Mouse (Mus musculus) liver, postnatal 0 days (tissue): Measurements from ENCODE around the gene Atp2b1. TPM values are rescaled to one million over a fixed set of nuclear protein-coding genes. Genes with fewer than 3 reads are reported as not detected.

ENCODE experiments used
- ATAC-seq: fragments of 200-750 bp; cut with Nextera tagmentation; 2 replicates; pipeline ENCODE4 v1.8.0; 2017; ENCODE audit warnings: mild to moderate bottlenecking, moderate library complexity
- DNase-seq: peaks from one replicate; pipeline ENCODE4 v3.0.0-alpha.2; 2016
- H3K27ac ChIP-seq: fragments of 300-500 bp; sonication (generic); 2 replicates; pipeline ENCODE4 v1.5.1; 2014; ENCODE audit warnings: antibody characterized with exemption, moderate library complexity, mild to moderate bottlenecking, low read depth
- H3K27me3 ChIP-seq: fragments of 300-500 bp; sonication (generic); 2 replicates; pipeline ENCODE4 v1.6.1; 2014; ENCODE audit warnings: low read length, control low read depth, mixed read lengths; ENCODE audit not compliant: insufficient read depth
- H3K36me3 ChIP-seq: fragments of 300-500 bp; sonication (generic); replicated peaks from 2 replicates; pipeline ENCODE4 v1.6.1; 2014; ENCODE audit warnings: mild to moderate bottlenecking, control low read depth, low read length, moderate library complexity, mixed read lengths; ENCODE audit not compliant: insufficient read depth
- H3K4me1 ChIP-seq: fragments of 300-500 bp; sonication (generic); 2 replicates; pipeline ENCODE4 v1.6.1; 2014; ENCODE audit warnings: antibody characterized with exemption, mild to moderate bottlenecking, control low read depth; ENCODE audit not compliant: insufficient read depth
- H3K4me2 ChIP-seq: fragments of 300-500 bp; sonication (generic); 2 replicates; pipeline ENCODE4 v1.6.1; 2014; ENCODE audit warnings: low read depth, mild to moderate bottlenecking, low read length, moderate library complexity, mixed read lengths
- H3K4me3 ChIP-seq: fragments of 300-500 bp; sonication (generic); 2 replicates; pipeline ENCODE4 v1.5.1; 2014; ENCODE audit warnings: low read depth, low read length
- H3K9ac ChIP-seq: fragments of 300-500 bp; sonication (generic); replicated peaks from 2 replicates; pipeline ENCODE4 v1.6.1; 2014; ENCODE audit warnings: mild to moderate bottlenecking, moderate library complexity
- H3K9me3 ChIP-seq: fragments of 300-500 bp; sonication (generic); 2 replicates; pipeline ENCODE4 v1.6.1; 2016; ENCODE audit warnings: mild to moderate bottlenecking, control low read depth, low read length, mixed read lengths
- CTCF ChIP-seq: sonication (generic); IDR thresholded peaks from 2 replicates; pipeline ENCODE4 v1.5.1; 2016; ENCODE audit warnings: antibody characterized with exemption, low read depth
- EP300 ChIP-seq: IDR thresholded peaks from 2 replicates; pipeline ENCODE4 v1.6.1; 2016; ENCODE audit warnings: antibody characterized with exemption, low read depth, mild to moderate bottlenecking
- WGBS: fragments of 180-500 bp; shearing (Covaris S2); extraction: QIAGEN DNeasy Blood & Tissue Kit; methylation state at CpG from one replicate; pipeline ENCODE4 v1.1.7; 2014; ENCODE audit not compliant: insufficient replicate concordance; 5-methylcytosine and 5-hydroxymethylcytosine counted together
- polyA plus RNA-seq: library from polyadenylated mRNA; unstranded; fragments of >200 nt; fragmentation: Nextera tagmentation; extraction: Ambion mirVana; gene quantifications from 2 replicates; pipeline ENCODE4 v1.2.1, GENCODE M21; 2015

Gene Atp2b1
- polyA plus RNA-seq, 1 experiment from 2014 or later = 37.0 TPM

DNA sequence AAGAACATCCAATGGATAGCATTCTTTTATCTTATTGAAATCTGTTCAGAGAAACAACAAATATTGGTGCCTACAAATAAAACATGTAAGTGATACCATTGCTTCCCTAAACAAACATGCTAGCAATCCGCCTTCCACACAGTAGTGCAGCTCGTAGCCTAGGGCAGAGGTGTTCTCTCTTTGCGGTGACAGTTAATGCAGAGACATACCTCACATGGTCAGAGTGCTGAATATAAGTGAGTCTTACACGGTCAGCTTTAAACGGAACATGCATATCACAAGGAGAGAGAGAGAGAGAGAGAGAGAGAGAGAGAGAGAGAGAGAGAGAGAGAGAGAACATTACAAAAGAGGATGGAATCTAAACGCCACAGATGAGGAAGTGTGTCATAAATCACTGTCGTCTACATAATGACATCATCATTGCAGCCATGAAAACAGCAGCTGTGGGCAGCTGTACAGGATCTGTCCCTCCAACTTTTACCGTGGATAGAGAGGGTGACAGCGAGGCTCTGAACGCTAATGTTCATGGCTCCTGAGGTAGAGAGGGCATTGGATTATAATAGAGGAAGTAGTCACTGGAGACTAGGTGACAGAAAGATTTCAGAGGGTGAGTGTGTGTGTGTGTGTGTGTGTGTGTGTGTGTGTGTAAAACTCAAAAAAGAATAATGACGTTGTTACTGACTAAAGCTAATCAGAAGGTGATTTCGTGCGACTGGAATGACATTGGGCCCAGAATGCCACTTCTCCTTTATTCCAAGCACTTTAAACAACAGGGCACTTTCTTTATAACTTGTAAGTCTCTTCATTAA is 52.4 kb downstream of the Atp2b1 start:
- 48% methylated on average over 13 of the region's 13 CpGs for WGBS
- no peaks in the 10 kb centered on the region for H3K27me3 ChIP-seq
- H3K9me3 ChIP-seq = no peaks in the 10 kb centered on the region
- ATAC-seq (peak; percentile 31; the same call in 1 of the 2 replicates), DNase-seq (no peak)
- H3K4me3 ChIP-seq = no peak overlapping the region
- H3K27ac ChIP-seq = no peak overlapping the region
- no peaks in the 10 kb centered on the region for H3K36me3 ChIP-seq
- peaks cover 8% of the 10 kb centered on the region; the same call in 1 of the 2 replicates for H3K4me1 ChIP-seq
- no peak overlapping the region for H3K4me2 ChIP-seq
- H3K9ac ChIP-seq = no peak overlapping the region
- TF ChIP-seq CTCF (no peak), EP300 (no peak)

- Histone ChIP-seq H3K9ac (no peak overlapping the region), H3K4me1 (0 out of 2 replicates have a peak, but pooled peaks cover 3% of the 10 kb centered on the region), H3K4me2 (no peak overlapping the region; the same call in 1 of the 2 replicates), H3K36me3 (no peaks in the 10 kb centered on the region; the same call in 1 of the 2 replicates), H3K27ac (no peak overlapping the region), H3K4me3 (no peak overlapping the region), H3K27me3 (no peaks in the 10 kb centered on the region), H3K9me3 (no peaks in the 10 kb centered on the region)
- no peak for ATAC-seq
- 87% methylated on average over 15 of the region's 15 CpGs for WGBS
- no peak for DNase-seq
- no peak for TF ChIP-seq EP300
- TF ChIP-seq CTCF = no peak
Observed at GRCm38 (mm10) chr10:98967240-98967891, 53.2 kb downstream of the Atp2b1 start.

DNA sequence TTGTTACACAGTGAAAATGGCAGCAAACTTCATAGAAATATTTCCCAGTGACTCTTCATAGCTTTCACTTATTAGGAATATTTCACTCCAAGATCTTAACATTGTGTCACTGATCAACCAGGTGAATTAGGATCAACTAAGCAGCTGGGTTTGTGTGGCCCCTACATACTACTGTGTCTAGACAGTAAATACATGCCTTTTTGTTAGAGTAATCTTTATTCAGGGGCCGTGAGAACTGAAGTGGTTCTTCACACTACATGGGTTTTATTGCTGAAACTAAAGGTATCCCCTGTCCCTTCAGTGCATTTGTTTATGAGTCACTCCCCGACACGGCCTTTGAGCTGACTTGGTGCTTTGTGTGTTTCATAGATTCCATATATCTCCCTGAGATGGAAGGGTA is 56.7 kb downstream of the Atp2b1 start:
- Histone ChIP-seq H3K9me3 (no peaks in the 10 kb centered on the region), H3K4me3 (no peak overlapping the region), H3K4me1 (0 out of 2 replicates have a peak, but pooled peaks cover 9% of the 10 kb centered on the region), H3K36me3 (no peaks in the 10 kb centered on the region; the same call in 1 of the 2 replicates), H3K27ac (no peak overlapping the region), H3K9ac (no peak overlapping the region), H3K4me2 (no peak overlapping the region), H3K27me3 (no peaks in the 10 kb centered on the region)
- WGBS = 86% methylated on average over 3 of the region's 3 CpGs
- no peak for TF ChIP-seq EP300
- no peak for TF ChIP-seq CTCF
- ATAC-seq (no peak), DNase-seq (no peak)

- WGBS = 55% methylated on average over 2 of the region's 2 CpGs
- no peak for ATAC-seq
- TF ChIP-seq EP300 (no peak), CTCF (no peak)
Observed at GRCm38 (mm10) chr10:98972359-98972758, 58.2 kb downstream of the Atp2b1 start.

GRCm38 (mm10) chr10:98972912-98973605 is 58.9 kb downstream of the Atp2b1 start:
- Histone ChIP-seq H3K4me3 (no peak overlapping the region), H3K4me1 (peaks cover 13% of the 10 kb centered on the region; the same call in 1 of the 2 replicates), H3K27ac (no peak overlapping the region), H3K4me2 (no peak overlapping the region), H3K9me3 (no peaks in the 10 kb centered on the region), H3K36me3 (no peaks in the 10 kb centered on the region; the same call in 1 of the 2 replicates), H3K9ac (no peak overlapping the region), H3K27me3 (no peaks in the 10 kb centered on the region)
- 84% methylated on average over 18 of the region's 18 CpGs for WGBS
- TF ChIP-seq CTCF (no peak), EP300 (no peak)
- ATAC-seq = no peak
- no peak for DNase-seq

More at GRCm38 (mm10) chr10:98972359-98972758, 58.2 kb downstream of the Atp2b1 start:
- peaks cover 13% of the 10 kb centered on the region; the same call in 1 of the 2 replicates for H3K4me1 ChIP-seq
- no peak overlapping the region for H3K4me2 ChIP-seq
- H3K9ac ChIP-seq = no peak overlapping the region
- no peaks in the 10 kb centered on the region for H3K9me3 ChIP-seq
- no peak overlapping the region for H3K4me3 ChIP-seq
- H3K27me3 ChIP-seq = no peaks in the 10 kb centered on the region
- H3K27ac ChIP-seq = no peak overlapping the region
- no peak for DNase-seq
- no peaks in the 10 kb centered on the region; the same call in 1 of the 2 replicates for H3K36me3 ChIP-seq

DNA sequence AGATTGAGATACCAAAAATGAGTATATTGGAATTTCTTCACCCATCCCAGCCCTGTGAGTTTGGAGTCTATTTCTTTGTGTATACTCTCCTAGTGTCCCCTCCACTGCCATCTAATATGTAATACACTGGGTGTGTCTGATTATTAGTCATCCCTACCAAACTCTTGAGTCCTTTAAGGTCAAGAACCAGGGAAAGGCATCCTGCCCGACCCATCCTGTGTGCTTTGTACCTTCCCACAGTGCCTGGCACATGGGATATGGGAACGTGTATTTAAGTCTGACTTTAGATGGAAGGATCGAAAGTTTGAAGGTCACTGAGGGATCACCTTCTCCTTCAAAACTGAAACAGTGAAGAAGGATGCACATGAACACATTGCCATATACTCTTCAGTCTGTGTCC is 60.4 kb downstream of the Atp2b1 start:
- Histone ChIP-seq H3K27ac (no peak overlapping the region), H3K9me3 (no peaks in the 10 kb centered on the region), H3K27me3 (no peaks in the 10 kb centered on the region), H3K4me2 (no peak overlapping the region), H3K4me1 (peaks cover 13% of the 10 kb centered on the region; the same call in 1 of the 2 replicates), H3K9ac (no peak overlapping the region), H3K36me3 (peaks cover under 1% of the 10 kb centered on the region; the same call in 1 of the 2 replicates), H3K4me3 (no peak overlapping the region)
- 76% methylated on average over 3 of the region's 3 CpGs for WGBS
- ATAC-seq = no peak
- DNase-seq = no peak
- TF ChIP-seq EP300 = no peak
- no peak for TF ChIP-seq CTCF
